Mouse (Mus musculus) heart, adult 2 months (tissue): Measurements from ENCODE around the gene Rdh9.

Experiments used
- CTCF ChIP-seq: fragments of 200-600 bp; IDR thresholded peaks from 2 replicates; pipeline ENCODE4 v1.8.1; 2022; ENCODE audit warnings: antibody characterized with exemption, mild to moderate bottlenecking, moderate library complexity
- EP300 ChIP-seq: fragments of 200-500 bp; IDR thresholded peaks from 2 replicates; pipeline ENCODE4 v1.6.1; 2011; ENCODE audit warnings: low read depth, low read length, control low read depth; ENCODE audit not compliant: insufficient read depth

GRCm38 (mm10) chr10:127736266-127736665 lies 39.9 kb upstream of the Rdh9 start:
- TF ChIP-seq CTCF (no peak), EP300 (no peak)
